Mouse (Mus musculus): Measurements from ENCODE around the gene Cnot9. TPM values are rescaled to one million over a fixed set of nuclear protein-coding genes. Genes with fewer than 3 reads are reported as not detected.
"Not testable (repeated sequence)": the region's sequence is repeated elsewhere in the genome, so short reads cannot be mapped to it uniquely, and the experiment has no call there.

The Cnot9 gene
- polyA plus RNA-seq (2014; fragmentation: Nextera tagmentation; extraction: Ambion mirVana), result 90.2 and 90.5 TPM in 2 replicates

- H3K4me1 ChIP-seq (ENCODE audit: control insufficient read depth, insufficient read depth, low read length), result peaks cover 8% of the 10 kb centered on the region
- under 1% methylated on average over 55 of the region's 64 CpGs for WGBS
- peak within 1 kb of the TSS; percentile 88 for H3K9ac ChIP-seq (ENCODE audit: low read length)
- DNase-seq (ENCODE audit: low spot score) (peak; percentile 100), ATAC-seq (ENCODE audit: insufficient read depth, low FRiP score, low TSS enrichment) (peak; percentile 98)
- H3K4me2 ChIP-seq (ENCODE audit: low read depth), result peak within 1 kb of the TSS; percentile 86
- 0 out of 2 replicates have a peak, but pooled peaks cover 2% of the 10 kb centered on the region for H3K36me3 ChIP-seq (ENCODE audit: control insufficient read depth, insufficient read depth, low read length)
- H3K4me3 ChIP-seq (ENCODE audit: low read depth, low read length), result peak within 1 kb of the TSS; percentile 86
- no peaks in the 10 kb centered on the region for H3K27me3 ChIP-seq (ENCODE audit: control insufficient read depth, insufficient read depth, low read length)
- H3K27ac ChIP-seq (ENCODE audit: low read depth, low read length), result peak within 1 kb of the TSS; percentile 90
- H3K9me3 ChIP-seq (ENCODE audit: control insufficient read depth, low read length), result no peaks in the 10 kb centered on the region
These were observed at the start of gene Cnot9 for GRCm38 (mm10) chr1:74505721-74506464. TSS of gene Cnot9 (plus strand) at chr1:74506058.

- Histone ChIP-seq H3K27me3 (ENCODE audit: control insufficient read depth, insufficient read depth, low read length) (no peaks in the 10 kb centered on the region), H3K36me3 (ENCODE audit: control insufficient read depth, insufficient read depth, low read length) (no peaks in the 10 kb centered on the region; the same call in 1 of the 2 replicates), H3K9me3 (ENCODE audit: control insufficient read depth, low read length) (no peaks in the 10 kb centered on the region), H3K4me3 (ENCODE audit: low read depth, low read length) (no peak overlapping the region), H3K4me2 (ENCODE audit: low read depth) (no peak overlapping the region), H3K4me1 (ENCODE audit: control insufficient read depth, insufficient read depth, low read length) (no peaks in the 10 kb centered on the region), H3K9ac (ENCODE audit: low read length) (no peak overlapping the region), H3K27ac (ENCODE audit: low read depth, low read length) (no peak overlapping the region)
- DNase-seq (ENCODE audit: low spot score) (peak; percentile 22), ATAC-seq (ENCODE audit: insufficient read depth, low FRiP score, low TSS enrichment) (no peak)
- WGBS, result 78% methylated on average over 2 of the region's 2 CpGs
These were observed 45.6 kb upstream of the Cnot9 start for GRCm38 (mm10) chr1:74460273-74460672.

- H3K36me3 ChIP-seq (ENCODE audit: control insufficient read depth, insufficient read depth, low read length), result peaks cover 6% of the 10 kb centered on the region; the same call in 1 of the 2 replicates
These were observed 20.1 kb upstream of the Cnot9 start for GRCm38 (mm10) chr1:74485792-74486191.

GRCm38 (mm10) chr1:74501106-74501505 is 4.8 kb upstream of the Cnot9 start:
- ATAC-seq (ENCODE audit: insufficient read depth, low FRiP score, low TSS enrichment), result no peak
- no peak for DNase-seq (ENCODE audit: low spot score)
- no peak overlapping the region for H3K4me3 ChIP-seq (ENCODE audit: low read depth, low read length)
- H3K4me1 ChIP-seq (ENCODE audit: control insufficient read depth, insufficient read depth, low read length), result peaks cover 8% of the 10 kb centered on the region
- H3K27ac ChIP-seq (ENCODE audit: low read depth, low read length), result no peak overlapping the region
- no peaks in the 10 kb centered on the region for H3K27me3 ChIP-seq (ENCODE audit: control insufficient read depth, insufficient read depth, low read length)
- H3K4me2 ChIP-seq (ENCODE audit: low read depth), result no peak overlapping the region
- WGBS, result 85% methylated on average over 1 of the region's 1 CpGs
- no peaks in the 10 kb centered on the region for H3K36me3 ChIP-seq (ENCODE audit: control insufficient read depth, insufficient read depth, low read length)
- no peaks in the 10 kb centered on the region for H3K9me3 ChIP-seq (ENCODE audit: control insufficient read depth, low read length)
- no peak overlapping the region for H3K9ac ChIP-seq (ENCODE audit: low read length)

More at GRCm38 (mm10) chr1:74485792-74486191, 20.1 kb upstream of the Cnot9 start:
- H3K4me2 ChIP-seq (ENCODE audit: low read depth), result no peak overlapping the region
- ATAC-seq (ENCODE audit: insufficient read depth, low FRiP score, low TSS enrichment) (no peak), DNase-seq (ENCODE audit: low spot score) (no peak)
- H3K27me3 ChIP-seq (ENCODE audit: control insufficient read depth, insufficient read depth, low read length), result no peaks in the 10 kb centered on the region
- H3K27ac ChIP-seq (ENCODE audit: low read depth, low read length), result no peak overlapping the region
- H3K9me3 ChIP-seq (ENCODE audit: control insufficient read depth, low read length), result no peaks in the 10 kb centered on the region
- H3K9ac ChIP-seq (ENCODE audit: low read length), result no peak overlapping the region
- H3K4me1 ChIP-seq (ENCODE audit: control insufficient read depth, insufficient read depth, low read length), result no peaks in the 10 kb centered on the region
- H3K4me3 ChIP-seq (ENCODE audit: low read depth, low read length), result no peak overlapping the region
- WGBS, result 94% methylated on average over 5 of the region's 5 CpGs

GRCm38 (mm10) chr1:74505393-74505720 is 501 bp upstream of the Cnot9 start:
- H3K9me3 ChIP-seq (ENCODE audit: control insufficient read depth, low read length), result no peaks in the 10 kb centered on the region
- H3K27ac ChIP-seq (ENCODE audit: low read depth, low read length), result 0 out of 2 replicates have a peak overlapping the region, but pooled peaks have one; percentile 23
- H3K36me3 ChIP-seq (ENCODE audit: control insufficient read depth, insufficient read depth, low read length), result 0 out of 2 replicates have a peak, but pooled peaks cover 2% of the 10 kb centered on the region
- peaks cover 8% of the 10 kb centered on the region for H3K4me1 ChIP-seq (ENCODE audit: control insufficient read depth, insufficient read depth, low read length)
- no peaks in the 10 kb centered on the region for H3K27me3 ChIP-seq (ENCODE audit: control insufficient read depth, insufficient read depth, low read length)
- peak overlapping the region; percentile 86 for H3K4me2 ChIP-seq (ENCODE audit: low read depth)
- ATAC-seq (ENCODE audit: insufficient read depth, low FRiP score, low TSS enrichment), result no peak
- peak overlapping the region; percentile 86 for H3K4me3 ChIP-seq (ENCODE audit: low read depth, low read length)
- H3K9ac ChIP-seq (ENCODE audit: low read length), result peak overlapping the region; percentile 69
- WGBS, result 1% methylated on average over 22 of the region's 22 CpGs
- no peak for DNase-seq (ENCODE audit: low spot score)

- peak overlapping the region; percentile 86 for H3K4me2 ChIP-seq (ENCODE audit: low read depth)
- 0 out of 2 replicates have a peak, but pooled peaks cover 2% of the 10 kb centered on the region for H3K36me3 ChIP-seq (ENCODE audit: control insufficient read depth, insufficient read depth, low read length)
- H3K4me1 ChIP-seq (ENCODE audit: control insufficient read depth, insufficient read depth, low read length), result peaks cover 8% of the 10 kb centered on the region
- peak overlapping the region; percentile 88 for H3K9ac ChIP-seq (ENCODE audit: low read length)
- no peaks in the 10 kb centered on the region for H3K9me3 ChIP-seq (ENCODE audit: control insufficient read depth, low read length)
- peak; percentile 59; the same call in 1 of the 2 replicates for ATAC-seq (ENCODE audit: insufficient read depth, low FRiP score, low TSS enrichment)
- under 1% methylated on average over 33 of the region's 34 CpGs for WGBS
- peak overlapping the region; percentile 86 for H3K4me3 ChIP-seq (ENCODE audit: low read depth, low read length)
- peak; percentile 87 for DNase-seq (ENCODE audit: low spot score)
- H3K27me3 ChIP-seq (ENCODE audit: control insufficient read depth, insufficient read depth, low read length), result no peaks in the 10 kb centered on the region
- peak overlapping the region; percentile 90 for H3K27ac ChIP-seq (ENCODE audit: low read depth, low read length)
These were observed 618 bp downstream of the Cnot9 start for GRCm38 (mm10) chr1:74506471-74506881.

GRCm38 (mm10) chr1:74507780-74508179 is 1.9 kb downstream of the Cnot9 start:
- Histone ChIP-seq H3K27ac (ENCODE audit: low read depth, low read length) (no peak overlapping the region), H3K4me2 (ENCODE audit: low read depth) (no peak overlapping the region), H3K4me3 (ENCODE audit: low read depth, low read length) (peak overlapping the region; percentile 86; the same call in 1 of the 2 replicates), H3K4me1 (ENCODE audit: control insufficient read depth, insufficient read depth, low read length) (peaks cover 8% of the 10 kb centered on the region), H3K9ac (ENCODE audit: low read length) (no peak overlapping the region), H3K9me3 (ENCODE audit: control insufficient read depth, low read length) (no peaks in the 10 kb centered on the region), H3K27me3 (ENCODE audit: control insufficient read depth, insufficient read depth, low read length) (no peaks in the 10 kb centered on the region), H3K36me3 (ENCODE audit: control insufficient read depth, insufficient read depth, low read length) (0 out of 2 replicates have a peak, but pooled peaks cover 2% of the 10 kb centered on the region)
- 90% methylated on average over 2 of the region's 2 CpGs for WGBS
- no peak for DNase-seq (ENCODE audit: low spot score)
- no peak for ATAC-seq (ENCODE audit: insufficient read depth, low FRiP score, low TSS enrichment)

- H3K9ac ChIP-seq (ENCODE audit: low read length), result no peak overlapping the region
- WGBS, result 98% methylated on average over 5 of the region's 5 CpGs
- H3K4me3 ChIP-seq (ENCODE audit: low read depth, low read length), result no peak overlapping the region
- no peak overlapping the region for H3K27ac ChIP-seq (ENCODE audit: low read depth, low read length)
- no peaks in the 10 kb centered on the region for H3K4me1 ChIP-seq (ENCODE audit: control insufficient read depth, insufficient read depth, low read length)
- H3K9me3 ChIP-seq (ENCODE audit: control insufficient read depth, low read length), result no peaks in the 10 kb centered on the region
- 0 out of 2 replicates have a peak, but pooled peaks cover 2% of the 10 kb centered on the region for H3K36me3 ChIP-seq (ENCODE audit: control insufficient read depth, insufficient read depth, low read length)
- ATAC-seq (ENCODE audit: insufficient read depth, low FRiP score, low TSS enrichment) (no peak), DNase-seq (ENCODE audit: low spot score) (no peak)
- no peak overlapping the region for H3K4me2 ChIP-seq (ENCODE audit: low read depth)
- no peaks in the 10 kb centered on the region for H3K27me3 ChIP-seq (ENCODE audit: control insufficient read depth, insufficient read depth, low read length)
These were observed 5.4 kb downstream of the Cnot9 start for GRCm38 (mm10) chr1:74511306-74511705.

- ATAC-seq (ENCODE audit: insufficient read depth, low FRiP score, low TSS enrichment); H3K4me3 ChIP-seq (ENCODE audit: low read depth, low read length); H3K27me3 ChIP-seq (ENCODE audit: control insufficient read depth, insufficient read depth, low read length); H3K27ac ChIP-seq (ENCODE audit: low read depth, low read length); H3K4me1 ChIP-seq (ENCODE audit: control insufficient read depth, insufficient read depth, low read length); H3K9me3 ChIP-seq (ENCODE audit: control insufficient read depth, low read length); H3K4me2 ChIP-seq (ENCODE audit: low read depth); H3K36me3 ChIP-seq (ENCODE audit: control insufficient read depth, insufficient read depth, low read length); H3K9ac ChIP-seq (ENCODE audit: low read length); DNase-seq (ENCODE audit: low spot score): not testable (repeated sequence)
- 100% methylated on average over 1 of the region's 1 CpGs for WGBS
These were observed 7.1 kb downstream of the Cnot9 start for GRCm38 (mm10) chr1:74512999-74513398.
